Mouse (Mus musculus): ENCODE data around the gene Rnase1. TPM values are rescaled to one million over a fixed set of nuclear protein-coding genes. Genes with fewer than 3 reads are reported as not detected.
"Not testable (repeated sequence)": the region's sequence is repeated elsewhere in the genome, so short reads cannot be mapped to it uniquely, and the experiment has no call there.

Rnase1 gene
- 0.50 and 0.51 TPM in 2 replicates for polyA plus RNA-seq (2015; fragmentation: Nextera tagmentation; extraction: Ambion mirVana)

DNA sequence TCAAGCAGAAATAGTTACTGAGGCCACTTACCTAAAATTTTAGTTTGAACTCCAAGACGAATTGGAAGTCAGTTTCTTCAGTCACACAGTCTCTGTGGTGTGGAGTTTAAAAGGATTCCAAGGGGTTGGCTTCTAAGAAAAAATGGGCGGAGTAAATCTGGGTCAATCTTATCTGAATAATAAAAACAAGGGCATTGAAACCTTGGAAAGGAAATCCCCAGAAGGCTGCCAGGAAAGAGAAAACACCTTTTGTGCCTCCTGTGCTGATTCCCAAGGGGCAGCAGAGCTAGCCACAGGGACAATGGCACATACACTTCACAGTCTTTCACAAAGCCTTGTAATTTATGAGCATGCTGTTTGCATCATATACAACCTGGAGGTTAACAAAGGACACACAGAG lies at the start of gene Rnase1:
Gene Rnase1 (minus strand): TSS at position 101 of the 400 bp plus-strand sequence.
- no peaks in the 10 kb centered on the region for H3K9me3 ChIP-seq (ENCODE audit: control insufficient read depth, low read length)
- H3K27me3 ChIP-seq (ENCODE audit: control insufficient read depth, insufficient read depth, low read depth, low read length): no peaks in the 10 kb centered on the region
- H3K36me3 ChIP-seq (ENCODE audit: control insufficient read depth, insufficient read depth, low read length): no peaks in the 10 kb centered on the region
- H3K4me3 ChIP-seq (ENCODE audit: low read length): no peak within 1 kb of the TSS
- ATAC-seq (ENCODE audit: low read depth): no peak
- 75% methylated on average over 2 of the region's 2 CpGs for whole genome bisulfite sequencing
- H3K9ac ChIP-seq (ENCODE audit: low read length): no peak within 1 kb of the TSS
- H3K4me1 ChIP-seq (replicated peaks; ENCODE audit: control insufficient read depth, insufficient read depth, low read length): 0 out of 2 replicates have a peak, but pooled peaks cover 2% of the 10 kb centered on the region
- H3K4me2 ChIP-seq (ENCODE audit: low read depth, low read length): no peak within 1 kb of the TSS
- no peak within 1 kb of the TSS for H3K27ac ChIP-seq (ENCODE audit: low read length)

GRCm38 (mm10) chr14:51195681-51196080 lies 49.1 kb upstream of the Rnase1 start:
- H3K4me3 ChIP-seq (ENCODE audit: low read length): no peak overlapping the region
- H3K27me3 ChIP-seq (ENCODE audit: control insufficient read depth, insufficient read depth, low read depth, low read length): no peaks in the 10 kb centered on the region
- no peak overlapping the region for H3K9ac ChIP-seq (ENCODE audit: low read length)
- no peaks in the 10 kb centered on the region for H3K36me3 ChIP-seq (ENCODE audit: control insufficient read depth, insufficient read depth, low read length)
- ATAC-seq (ENCODE audit: low read depth): no peak
- no peaks in the 10 kb centered on the region for H3K9me3 ChIP-seq (ENCODE audit: control insufficient read depth, low read length)
- H3K27ac ChIP-seq (ENCODE audit: low read length): no peak overlapping the region
- no peak overlapping the region for H3K4me2 ChIP-seq (ENCODE audit: low read depth, low read length)
- H3K4me1 ChIP-seq (replicated peaks; ENCODE audit: control insufficient read depth, insufficient read depth, low read length): no peaks in the 10 kb centered on the region
- WGBS: 84% methylated on average over 4 of the region's 4 CpGs

DNA sequence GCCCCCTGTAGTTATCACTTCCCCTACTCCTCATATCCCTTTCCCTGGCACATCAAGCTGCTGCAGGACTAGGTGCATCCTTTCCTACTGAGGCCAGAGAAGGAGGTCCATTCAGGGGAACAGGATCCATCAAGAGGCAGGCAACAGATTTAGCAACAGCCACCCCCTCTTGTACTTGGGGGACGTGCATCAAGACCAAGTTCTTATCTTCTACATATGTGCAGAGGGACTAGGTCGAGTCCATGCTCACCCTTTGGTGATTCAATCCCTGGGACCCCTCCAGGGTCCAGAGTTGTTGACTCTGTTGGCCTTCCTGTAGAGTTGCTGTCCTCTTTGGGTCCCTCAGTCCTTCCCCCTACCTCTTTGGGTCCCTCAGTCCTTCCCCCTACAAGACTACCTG lies 34.5 kb upstream of the Rnase1 start:
- not testable (repeated sequence) for H3K9me3 ChIP-seq (ENCODE audit: control insufficient read depth, low read length); H3K4me1 ChIP-seq (replicated peaks; ENCODE audit: control insufficient read depth, insufficient read depth, low read length); H3K4me3 ChIP-seq (ENCODE audit: low read length); H3K27ac ChIP-seq (ENCODE audit: low read length); H3K27me3 ChIP-seq (ENCODE audit: control insufficient read depth, insufficient read depth, low read depth, low read length); H3K9ac ChIP-seq (ENCODE audit: low read length); H3K36me3 ChIP-seq (ENCODE audit: control insufficient read depth, insufficient read depth, low read length); H3K4me2 ChIP-seq (ENCODE audit: low read depth, low read length); ATAC-seq (ENCODE audit: low read depth)
- 76% methylated on average over 2 of the region's 2 CpGs for WGBS

- H3K9me3 ChIP-seq (ENCODE audit: control insufficient read depth, low read length): no peaks in the 10 kb centered on the region
- H3K27me3 ChIP-seq (ENCODE audit: control insufficient read depth, insufficient read depth, low read depth, low read length): no peaks in the 10 kb centered on the region
- no peak for ATAC-seq (ENCODE audit: low read depth)
- no peak overlapping the region for H3K4me3 ChIP-seq (ENCODE audit: low read length)
- no peak overlapping the region for H3K4me2 ChIP-seq (ENCODE audit: low read depth, low read length)
- H3K4me1 ChIP-seq (replicated peaks; ENCODE audit: control insufficient read depth, insufficient read depth, low read length): no peaks in the 10 kb centered on the region
- H3K36me3 ChIP-seq (ENCODE audit: control insufficient read depth, insufficient read depth, low read length): no peaks in the 10 kb centered on the region
- no peak overlapping the region for H3K27ac ChIP-seq (ENCODE audit: low read length)
- 71% methylated on average over 4 of the region's 4 CpGs for WGBS
- no peak overlapping the region for H3K9ac ChIP-seq (ENCODE audit: low read length)
Measured at GRCm38 (mm10) chr14:51173843-51174242, 27.3 kb upstream of the Rnase1 start.

DNA sequence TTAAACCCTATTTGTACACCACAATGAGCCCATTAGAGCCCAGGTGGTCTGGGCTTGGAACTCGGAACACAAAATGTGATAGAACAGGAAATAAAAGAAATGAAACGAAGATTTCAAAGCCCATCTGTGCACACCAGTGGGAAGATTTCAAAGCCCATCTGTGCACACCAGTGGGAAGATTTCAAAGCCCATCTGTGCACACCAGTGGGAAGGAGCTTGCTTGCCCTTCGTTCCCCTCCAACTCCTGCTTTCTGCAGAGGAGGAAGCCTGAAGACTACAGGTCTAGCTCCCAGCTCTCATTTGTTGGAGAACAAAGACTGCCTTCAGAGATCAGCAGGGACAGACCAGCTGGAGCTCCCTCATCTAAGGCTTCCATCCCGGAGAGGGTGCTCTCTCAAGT lies 26.4 kb upstream of the Rnase1 start:
- H3K4me2 ChIP-seq (ENCODE audit: low read depth, low read length): not testable (repeated sequence)

GRCm38 (mm10) chr14:51172095-51172865 lies 25.7 kb upstream of the Rnase1 start:
- H3K4me2 ChIP-seq (ENCODE audit: low read depth, low read length); H3K36me3 ChIP-seq (ENCODE audit: control insufficient read depth, insufficient read depth, low read length); H3K4me1 ChIP-seq (replicated peaks; ENCODE audit: control insufficient read depth, insufficient read depth, low read length); H3K27me3 ChIP-seq (ENCODE audit: control insufficient read depth, insufficient read depth, low read depth, low read length); ATAC-seq (ENCODE audit: low read depth); H3K4me3 ChIP-seq (ENCODE audit: low read length); H3K9me3 ChIP-seq (ENCODE audit: control insufficient read depth, low read length); H3K9ac ChIP-seq (ENCODE audit: low read length); H3K27ac ChIP-seq (ENCODE audit: low read length): not testable (repeated sequence)
- WGBS: 34% methylated on average over 9 of the region's 9 CpGs

More for the DNA sequence above, 26.4 kb upstream of the Rnase1 start:
- H3K9me3 ChIP-seq (ENCODE audit: control insufficient read depth, low read length); ATAC-seq (ENCODE audit: low read depth); H3K4me1 ChIP-seq (replicated peaks; ENCODE audit: control insufficient read depth, insufficient read depth, low read length); H3K36me3 ChIP-seq (ENCODE audit: control insufficient read depth, insufficient read depth, low read length); H3K27ac ChIP-seq (ENCODE audit: low read length); H3K27me3 ChIP-seq (ENCODE audit: control insufficient read depth, insufficient read depth, low read depth, low read length); H3K4me3 ChIP-seq (ENCODE audit: low read length); H3K9ac ChIP-seq (ENCODE audit: low read length): not testable (repeated sequence)
- 40% methylated on average over 4 of the region's 4 CpGs for WGBS

GRCm38 (mm10) chr14:51166068-51166467 lies 19.5 kb upstream of the Rnase1 start:
- Histone ChIP-seq H3K4me3 (ENCODE audit: low read length) (no peak overlapping the region), H3K27me3 (ENCODE audit: control insufficient read depth, insufficient read depth, low read depth, low read length) (no peaks in the 10 kb centered on the region), H3K9ac (ENCODE audit: low read length) (no peak overlapping the region), H3K4me1 (replicated peaks; ENCODE audit: control insufficient read depth, insufficient read depth, low read length) (no peaks in the 10 kb centered on the region), H3K27ac (ENCODE audit: low read length) (no peak overlapping the region), H3K4me2 (ENCODE audit: low read depth, low read length) (no peak overlapping the region), H3K36me3 (ENCODE audit: control insufficient read depth, insufficient read depth, low read length) (no peaks in the 10 kb centered on the region), H3K9me3 (ENCODE audit: control insufficient read depth, low read length) (no peaks in the 10 kb centered on the region)
- ATAC-seq (ENCODE audit: low read depth): no peak

DNA sequence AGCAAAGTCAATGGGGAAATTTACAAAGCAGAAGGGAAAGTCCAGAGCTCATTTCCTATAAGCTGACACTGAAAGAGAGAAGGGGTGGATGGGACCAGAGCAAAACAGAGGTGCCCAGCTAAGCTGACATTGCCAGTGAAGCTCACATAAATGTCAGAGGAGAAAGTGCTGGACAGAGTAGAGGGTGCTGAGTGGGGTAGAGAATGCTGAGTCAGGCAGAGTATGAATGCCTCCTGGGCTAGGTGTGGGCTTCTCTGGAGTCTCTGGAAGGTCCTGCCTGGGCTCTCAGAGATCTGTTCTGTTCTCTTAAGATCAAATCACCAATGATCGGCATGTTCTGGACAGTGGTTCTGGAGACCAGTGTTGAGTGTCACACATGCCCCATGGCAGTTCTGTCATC lies 18.9 kb upstream of the Rnase1 start:
- 88% methylated on average over 1 of the region's 1 CpGs for WGBS
- H3K4me1 ChIP-seq (replicated peaks; ENCODE audit: control insufficient read depth, insufficient read depth, low read length): no peaks in the 10 kb centered on the region
- H3K9ac ChIP-seq (ENCODE audit: low read length): no peak overlapping the region
- no peak overlapping the region for H3K4me3 ChIP-seq (ENCODE audit: low read length)
- H3K4me2 ChIP-seq (ENCODE audit: low read depth, low read length): no peak overlapping the region
- H3K27me3 ChIP-seq (ENCODE audit: control insufficient read depth, insufficient read depth, low read depth, low read length): no peaks in the 10 kb centered on the region
- no peaks in the 10 kb centered on the region for H3K36me3 ChIP-seq (ENCODE audit: control insufficient read depth, insufficient read depth, low read length)
- no peak overlapping the region for H3K27ac ChIP-seq (ENCODE audit: low read length)
- no peaks in the 10 kb centered on the region for H3K9me3 ChIP-seq (ENCODE audit: control insufficient read depth, low read length)
- ATAC-seq (ENCODE audit: low read depth): no peak

DNA sequence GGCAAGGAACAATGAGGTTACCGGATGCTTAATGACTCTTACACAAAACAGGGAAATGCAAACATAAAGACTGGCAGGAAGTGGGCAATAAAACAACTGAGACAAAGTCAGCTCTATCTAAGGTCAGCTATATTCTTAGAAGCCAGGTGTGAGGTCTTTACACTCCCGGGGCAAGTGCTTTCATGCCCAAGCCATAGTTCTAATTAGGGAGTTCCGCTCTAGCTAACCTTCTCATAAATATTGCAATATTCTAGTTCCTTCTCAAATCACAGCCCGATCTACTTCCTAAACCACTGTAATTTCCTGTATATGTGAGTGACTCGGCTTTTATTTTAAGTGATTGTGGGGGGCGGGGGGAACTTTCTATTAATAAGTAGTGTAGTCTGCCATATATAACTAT lies 16.7 kb upstream of the Rnase1 start:
- H3K27me3 ChIP-seq (ENCODE audit: control insufficient read depth, insufficient read depth, low read depth, low read length); H3K9ac ChIP-seq (ENCODE audit: low read length); H3K4me1 ChIP-seq (replicated peaks; ENCODE audit: control insufficient read depth, insufficient read depth, low read length); H3K4me2 ChIP-seq (ENCODE audit: low read depth, low read length); H3K36me3 ChIP-seq (ENCODE audit: control insufficient read depth, insufficient read depth, low read length); H3K27ac ChIP-seq (ENCODE audit: low read length); H3K9me3 ChIP-seq (ENCODE audit: control insufficient read depth, low read length); ATAC-seq (ENCODE audit: low read depth); H3K4me3 ChIP-seq (ENCODE audit: low read length): not testable (repeated sequence)
- 78% methylated on average over 6 of the region's 6 CpGs for WGBS
